Mouse (Mus musculus) kidney, postnatal 0 days (tissue): ENCODE results near the gene Gm20765. TPM values are rescaled to one million over a fixed set of nuclear protein-coding genes. Genes with fewer than 3 reads are reported as not detected.
"Not testable (repeated sequence)": the region's sequence is repeated elsewhere in the genome, so short reads cannot be mapped to it uniquely, and the experiment has no call there.

ENCODE experiments used
- ATAC-seq: fragments of 200-750 bp; cut with Nextera tagmentation; replicated peaks from 2 replicates; pipeline ENCODE4 v1.8.0; 2017; ENCODE audit warnings: low read depth, moderate number of reproducible peaks, moderate TSS enrichment, moderate library complexity; ENCODE audit not compliant: low FRiP score
- DNase-seq: peaks from one replicate; pipeline ENCODE4 v3.0.0-alpha.2; 2016; ENCODE audit warnings: low spot score
- H3K27ac ChIP-seq: fragments of 300-500 bp; sonication (generic); 2 replicates; pipeline ENCODE4 v1.5.1; 2014; ENCODE audit warnings: mild to moderate bottlenecking
- H3K27me3 ChIP-seq: fragments of 300-500 bp; sonication (generic); 2 replicates; pipeline ENCODE4 v1.6.1; 2014; ENCODE audit warnings: low read length, mixed read lengths; ENCODE audit not compliant: insufficient read depth
- H3K36me3 ChIP-seq: fragments of 300-500 bp; sonication (generic); 2 replicates; pipeline ENCODE4 v1.6.1; 2014; ENCODE audit warnings: low read length, mixed read lengths; ENCODE audit not compliant: insufficient read depth
- H3K4me1 ChIP-seq: fragments of 300-500 bp; sonication (generic); replicated peaks from 2 replicates; pipeline ENCODE4 v1.6.1; 2014; ENCODE audit warnings: antibody characterized with exemption, low read length, mixed read lengths; ENCODE audit not compliant: insufficient read depth
- H3K4me2 ChIP-seq: fragments of 300-500 bp; sonication (generic); 2 replicates; pipeline ENCODE4 v1.6.1; 2014; ENCODE audit warnings: mild to moderate bottlenecking, low read length, moderate library complexity, mixed read lengths
- H3K4me3 ChIP-seq: fragments of 300-500 bp; sonication (generic); replicated peaks from 2 replicates; pipeline ENCODE4 v1.5.1; 2014; ENCODE audit warnings: low read depth, low read length
- H3K9ac ChIP-seq: fragments of 300-500 bp; sonication (generic); 2 replicates; pipeline ENCODE4 v1.6.1; 2014; ENCODE audit warnings: low read depth, low read length
- H3K9me3 ChIP-seq: fragments of 300-500 bp; sonication (generic); replicated peaks from 2 replicates; pipeline ENCODE4 v1.6.1; 2016; ENCODE audit warnings: low read length, inconsistent platforms, mixed read lengths
- WGBS: fragments of 180-500 bp; shearing (Covaris S2); extraction: QIAGEN DNeasy Blood & Tissue Kit; methylation state at CpG from one replicate; pipeline ENCODE4 v1.1.7; 2014; 5-methylcytosine and 5-hydroxymethylcytosine counted together
- polyA plus RNA-seq: library from polyadenylated mRNA; unstranded; fragments of >200 nt; fragmentation: Nextera tagmentation; extraction: Ambion mirVana; gene quantifications from 2 replicates; pipeline ENCODE4 v1.2.1, GENCODE M21; 2015

Gene Gm20765
- not detected in 2 replicates for polyA plus RNA-seq

DNA sequence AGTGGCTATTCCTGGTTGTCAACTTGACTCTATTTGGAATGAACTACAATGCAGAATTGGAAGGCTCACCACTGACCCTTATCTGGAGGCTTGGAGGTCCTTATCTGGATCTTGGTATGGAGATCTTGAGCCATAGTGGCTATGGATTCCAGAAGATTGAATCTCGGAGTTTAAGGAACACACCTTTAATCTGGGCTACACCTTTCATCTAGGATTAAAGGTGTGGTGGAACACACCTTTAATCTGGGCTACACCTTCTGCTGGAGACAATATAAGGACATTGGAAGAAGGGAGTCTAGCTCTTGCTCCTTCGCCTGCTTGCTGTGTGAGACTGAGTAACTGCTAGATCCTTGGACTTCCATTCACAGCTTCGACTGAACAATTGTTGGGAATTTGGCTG is at the start of gene Gm20765:
TSS of gene Gm20765 (plus strand) at position 301 of the 400 bp plus-strand sequence.
- H3K27me3 ChIP-seq, H3K4me2 ChIP-seq, H3K36me3 ChIP-seq, ATAC-seq, H3K4me3 ChIP-seq, H3K9ac ChIP-seq, H3K9me3 ChIP-seq, DNase-seq, H3K27ac ChIP-seq, H3K4me1 ChIP-seq: not testable (repeated sequence)
- WGBS, result no CpG with 5 or more reads among the region's 3 CpGs

DNA sequence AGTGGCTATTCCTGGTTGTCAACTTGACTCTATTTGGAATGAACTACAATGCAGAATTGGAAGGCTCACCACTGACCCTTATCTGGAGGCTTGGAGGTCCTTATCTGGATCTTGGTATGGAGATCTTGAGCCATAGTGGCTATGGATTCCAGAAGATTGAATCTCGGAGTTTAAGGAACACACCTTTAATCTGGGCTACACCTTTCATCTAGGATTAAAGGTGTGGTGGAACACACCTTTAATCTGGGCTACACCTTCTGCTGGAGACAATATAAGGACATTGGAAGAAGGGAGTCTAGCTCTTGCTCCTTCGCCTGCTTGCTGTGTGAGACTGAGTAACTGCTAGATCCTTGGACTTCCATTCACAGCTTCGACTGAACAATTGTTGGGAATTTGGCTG is 42.6 kb upstream of the Gm20765 start, which contains the start of gene Gm21293:
TSS of gene Gm21293 (plus strand) at position 301 of the 400 bp plus-strand sequence.
- not testable (repeated sequence) for H3K4me3 ChIP-seq, H3K27me3 ChIP-seq, H3K9me3 ChIP-seq, ATAC-seq, H3K4me1 ChIP-seq, H3K36me3 ChIP-seq, DNase-seq, H3K9ac ChIP-seq, H3K27ac ChIP-seq, H3K4me2 ChIP-seq
- no CpG with 5 or more reads among the region's 3 CpGs for WGBS

DNA sequence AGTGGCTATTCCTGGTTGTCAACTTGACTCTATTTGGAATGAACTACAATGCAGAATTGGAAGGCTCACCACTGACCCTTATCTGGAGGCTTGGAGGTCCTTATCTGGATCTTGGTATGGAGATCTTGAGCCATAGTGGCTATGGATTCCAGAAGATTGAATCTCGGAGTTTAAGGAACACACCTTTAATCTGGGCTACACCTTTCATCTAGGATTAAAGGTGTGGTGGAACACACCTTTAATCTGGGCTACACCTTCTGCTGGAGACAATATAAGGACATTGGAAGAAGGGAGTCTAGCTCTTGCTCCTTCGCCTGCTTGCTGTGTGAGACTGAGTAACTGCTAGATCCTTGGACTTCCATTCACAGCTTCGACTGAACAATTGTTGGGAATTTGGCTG is 34.1 kb upstream of the Gm20765 start, which contains the start of gene Gm6763:
TSS of gene Gm6763 (plus strand) at position 301 of the 400 bp plus-strand sequence.
- not testable (repeated sequence) for DNase-seq, H3K9ac ChIP-seq, H3K27ac ChIP-seq, H3K4me3 ChIP-seq, H3K4me1 ChIP-seq, H3K36me3 ChIP-seq, H3K4me2 ChIP-seq, ATAC-seq, H3K27me3 ChIP-seq, H3K9me3 ChIP-seq
- WGBS, result no CpG with 5 or more reads among the region's 3 CpGs

DNA sequence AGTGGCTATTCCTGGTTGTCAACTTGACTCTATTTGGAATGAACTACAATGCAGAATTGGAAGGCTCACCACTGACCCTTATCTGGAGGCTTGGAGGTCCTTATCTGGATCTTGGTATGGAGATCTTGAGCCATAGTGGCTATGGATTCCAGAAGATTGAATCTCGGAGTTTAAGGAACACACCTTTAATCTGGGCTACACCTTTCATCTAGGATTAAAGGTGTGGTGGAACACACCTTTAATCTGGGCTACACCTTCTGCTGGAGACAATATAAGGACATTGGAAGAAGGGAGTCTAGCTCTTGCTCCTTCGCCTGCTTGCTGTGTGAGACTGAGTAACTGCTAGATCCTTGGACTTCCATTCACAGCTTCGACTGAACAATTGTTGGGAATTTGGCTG is 25.6 kb upstream of the Gm20765 start, which contains the start of gene Gm8764:
TSS of gene Gm8764 (plus strand) at position 301 of the 400 bp plus-strand sequence.
- H3K27ac ChIP-seq, H3K4me3 ChIP-seq, H3K27me3 ChIP-seq, H3K9ac ChIP-seq, DNase-seq, H3K36me3 ChIP-seq, H3K9me3 ChIP-seq, H3K4me1 ChIP-seq, ATAC-seq, H3K4me2 ChIP-seq: not testable (repeated sequence)
- WGBS, result no CpG with 5 or more reads among the region's 3 CpGs

GRCm38 (mm10) chr10:104168215-104168614 is 17.1 kb upstream of the Gm20765 start, which contains the start of gene Gm21304:
Gene Gm21304 (plus strand): TSS chr10:104168515.
- H3K9me3 ChIP-seq, ATAC-seq, H3K4me3 ChIP-seq, DNase-seq, H3K27me3 ChIP-seq, H3K27ac ChIP-seq, H3K4me1 ChIP-seq, H3K9ac ChIP-seq, H3K4me2 ChIP-seq, H3K36me3 ChIP-seq: not testable (repeated sequence)
- no CpG with 5 or more reads among the region's 3 CpGs for WGBS

GRCm38 (mm10) chr10:104176724-104177123 is 8.6 kb upstream of the Gm20765 start, which contains the start of gene Gm21312:
Gene Gm21312 (plus strand): TSS chr10:104177024.
- H3K27ac ChIP-seq, DNase-seq, H3K9me3 ChIP-seq, H3K27me3 ChIP-seq, H3K4me3 ChIP-seq, H3K9ac ChIP-seq, H3K4me2 ChIP-seq, ATAC-seq, H3K36me3 ChIP-seq, H3K4me1 ChIP-seq: not testable (repeated sequence)
- no CpG with 5 or more reads among the region's 3 CpGs for WGBS

DNA sequence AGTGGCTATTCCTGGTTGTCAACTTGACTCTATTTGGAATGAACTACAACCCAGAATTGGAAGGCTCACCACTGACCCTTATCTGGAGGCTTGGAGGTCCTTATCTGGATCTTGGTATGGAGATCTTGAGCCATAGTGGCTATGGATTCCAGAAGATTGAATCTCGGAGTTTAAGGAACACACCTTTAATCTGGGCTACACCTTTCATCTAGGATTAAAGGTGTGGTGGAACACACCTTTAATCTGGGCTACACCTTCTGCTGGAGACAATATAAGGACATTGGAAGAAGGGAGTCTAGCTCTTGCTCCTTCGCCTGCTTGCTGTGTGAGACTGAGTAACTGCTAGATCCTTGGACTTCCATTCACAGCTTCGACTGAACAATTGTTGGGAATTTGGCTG is 8.4 kb downstream of the Gm20765 start, which contains the start of gene Gm4340:
TSS of gene Gm4340 (plus strand) at position 301 of the 400 bp plus-strand sequence.
- not testable (repeated sequence) for ATAC-seq, H3K4me1 ChIP-seq, H3K27ac ChIP-seq, H3K9me3 ChIP-seq, H3K4me2 ChIP-seq, DNase-seq, H3K27me3 ChIP-seq, H3K9ac ChIP-seq, H3K36me3 ChIP-seq, H3K4me3 ChIP-seq
- WGBS, result no CpG with 5 or more reads among the region's 3 CpGs
